Mouse (Mus musculus) limb, embryonic 12.5 days (tissue): ENCODE measurements around the gene Hjurp. TPM values are rescaled to one million over a fixed set of nuclear protein-coding genes. Genes with fewer than 3 reads are reported as not detected.

Experiments
- ATAC-seq: fragments of 200-750 bp; cut with Nextera tagmentation; 2 replicates; pipeline ENCODE4 v1.8.0; 2017; ENCODE audit warnings: low read depth, moderate TSS enrichment; ENCODE audit not compliant: insufficient number of reproducible peaks, insufficient read depth, low FRiP score, low TSS enrichment
- H3K27ac ChIP-seq: fragments of 300-500 bp; sonication (generic); 2 replicates; pipeline ENCODE4 v1.5.1; 2016; ENCODE audit warnings: mild to moderate bottlenecking, moderate library complexity
- H3K27me3 ChIP-seq: fragments of 300-500 bp; sonication (generic); 2 replicates; pipeline ENCODE4 v1.6.1; 2016; ENCODE audit warnings: mild to moderate bottlenecking, moderate library complexity
- H3K36me3 ChIP-seq: fragments of 300-500 bp; sonication (generic); 2 replicates; pipeline ENCODE4 v1.6.1; 2016; ENCODE audit warnings: mild to moderate bottlenecking, moderate library complexity
- H3K4me1 ChIP-seq: fragments of 300-500 bp; sonication (generic); replicated peaks from 2 replicates; pipeline ENCODE4 v1.6.1; 2016
- H3K4me2 ChIP-seq: fragments of 300-500 bp; sonication (generic); 2 replicates; pipeline ENCODE4 v1.6.1; 2016; ENCODE audit warnings: mild to moderate bottlenecking, moderate library complexity
- H3K4me3 ChIP-seq: fragments of 300-500 bp; sonication (generic); replicated peaks from 2 replicates; pipeline ENCODE4 v1.5.1; 2016; ENCODE audit warnings: mild to moderate bottlenecking
- H3K9ac ChIP-seq: fragments of 300-500 bp; sonication (generic); replicated peaks from 2 replicates; pipeline ENCODE4 v1.6.1; 2016; ENCODE audit warnings: mild to moderate bottlenecking, moderate library complexity
- H3K9me3 ChIP-seq: fragments of 300-500 bp; sonication (generic); 2 replicates; pipeline ENCODE4 v1.6.1; 2016; ENCODE audit warnings: mild to moderate bottlenecking, moderate library complexity
- WGBS: fragments of 180-500 bp; shearing (Covaris S2); methylation state at CpG from one replicate; pipeline ENCODE4 v1.1.7; 2016; 5-methylcytosine and 5-hydroxymethylcytosine counted together
- polyA plus RNA-seq: library from polyadenylated mRNA; unstranded; fragments of >200 nt; fragmentation: Nextera tagmentation; extraction: Ambion mirVana; gene quantifications from 2 replicates; pipeline ENCODE4 v1.2.1, GENCODE M21; 2016

Gene Hjurp
- polyA plus RNA-seq, 1 experiment from 2014 or later: 243 TPM

- Histone ChIP-seq H3K27ac (no peak overlapping the region), H3K36me3 (no peaks in the 10 kb centered on the region), H3K9ac (no peak overlapping the region), H3K4me3 (no peak overlapping the region), H3K4me1 (no peaks in the 10 kb centered on the region), H3K27me3 (no peaks in the 10 kb centered on the region), H3K4me2 (no peak overlapping the region), H3K9me3 (peaks cover 58% of the 10 kb centered on the region)
- no peak for ATAC-seq
- whole genome bisulfite sequencing: 56% methylated on average over 2 of the region's 2 CpGs
Measured at GRCm38 (mm10) chr1:88216551-88216950, 60.9 kb downstream of the Hjurp start.

- no peaks in the 10 kb centered on the region for H3K4me1 ChIP-seq
- H3K4me2 ChIP-seq: no peak overlapping the region
- H3K27ac ChIP-seq: no peak overlapping the region
- H3K27me3 ChIP-seq: no peaks in the 10 kb centered on the region
- H3K9ac ChIP-seq: no peak overlapping the region
- no peak overlapping the region for H3K4me3 ChIP-seq
- H3K36me3 ChIP-seq: no peaks in the 10 kb centered on the region
- peaks cover 62% of the 10 kb centered on the region for H3K9me3 ChIP-seq
- no peak for ATAC-seq
- WGBS: 73% methylated on average over 10 of the region's 10 CpGs
Measured at GRCm38 (mm10) chr1:88215466-88216380, 61.7 kb downstream of the Hjurp start.

GRCm38 (mm10) chr1:88214462-88214952 is 62.9 kb downstream of the Hjurp start:
- Histone ChIP-seq H3K27me3 (no peaks in the 10 kb centered on the region), H3K4me1 (no peaks in the 10 kb centered on the region), H3K9ac (no peak overlapping the region), H3K27ac (no peak overlapping the region), H3K36me3 (no peaks in the 10 kb centered on the region), H3K9me3 (peaks cover 62% of the 10 kb centered on the region), H3K4me3 (no peak overlapping the region), H3K4me2 (no peak overlapping the region)
- 83% methylated on average over 2 of the region's 2 CpGs for WGBS
- no peak for ATAC-seq

GRCm38 (mm10) chr1:88213766-88214461 is 63.5 kb downstream of the Hjurp start:
- Histone ChIP-seq H3K9me3 (peaks cover 62% of the 10 kb centered on the region), H3K27ac (no peak overlapping the region), H3K4me2 (no peak overlapping the region), H3K4me3 (no peak overlapping the region), H3K27me3 (no peaks in the 10 kb centered on the region), H3K9ac (no peak overlapping the region), H3K36me3 (no peaks in the 10 kb centered on the region), H3K4me1 (no peaks in the 10 kb centered on the region)
- 81% methylated on average over 2 of the region's 2 CpGs for WGBS
- ATAC-seq: peak; percentile 32

GRCm38 (mm10) chr1:88213061-88213460 is 64.4 kb downstream of the Hjurp start:
- Histone ChIP-seq H3K4me3 (no peak overlapping the region), H3K27ac (no peak overlapping the region), H3K36me3 (no peaks in the 10 kb centered on the region), H3K9ac (no peak overlapping the region), H3K4me1 (no peaks in the 10 kb centered on the region), H3K9me3 (peaks cover 62% of the 10 kb centered on the region), H3K4me2 (no peak overlapping the region), H3K27me3 (no peaks in the 10 kb centered on the region)
- no peak for ATAC-seq
- WGBS: 77% methylated on average over 1 of the region's 1 CpGs

Other genes starting within 250 kb of the Hjurp start
- not detected in 2 replicates for gene Ugt1a10, start 222.2 kb downstream of the Hjurp start, polyA plus RNA-seq
- gene Ugt1a9, start 206.8 kb downstream of the Hjurp start, polyA plus RNA-seq: not detected in 2 replicates
- gene Ugt1a8, start 189.8 kb downstream of the Hjurp start, polyA plus RNA-seq: not detected in 2 replicates
- 0.54 and 1.3 TPM in 2 replicates for gene Ugt1a7c, start 182.6 kb downstream of the Hjurp start, polyA plus RNA-seq
- not detected in 2 replicates for gene Ugt1a6b, start 174.4 kb downstream of the Hjurp start, polyA plus RNA-seq
- gene Ugt1a6a, start 142.8 kb downstream of the Hjurp start, polyA plus RNA-seq: 0.49 and 0.51 TPM in 2 replicates
- not detected in 2 replicates for gene Ugt1a5, start 111.6 kb downstream of the Hjurp start, polyA plus RNA-seq
- not detected in 2 replicates for gene Ugt1a2, start 77.0 kb downstream of the Hjurp start, polyA plus RNA-seq
- gene Dnajb3, start 71.9 kb downstream of the Hjurp start, polyA plus RNA-seq: 12.2 and 13.3 TPM in 2 replicates
- not detected in 2 replicates for gene Ugt1a1, start 65.7 kb downstream of the Hjurp start, polyA plus RNA-seq
- gene Mroh2a, start 50.6 kb downstream of the Hjurp start, polyA plus RNA-seq: 1.5 and 2.0 TPM in 2 replicates
- gene Trpm8, start within 50 bp of the Hjurp start, polyA plus RNA-seq: not detected in 2 replicates
- not detected in 2 replicates for gene Spp2, start 129.3 kb upstream of the Hjurp start, polyA plus RNA-seq
- not detected in 2 replicates for gene Glrp1, start 232.4 kb upstream of the Hjurp start, polyA plus RNA-seq